In genomic region chr15:79934776-79935175, GRCm38 (mm10) we compare ENCODE assay signal across 10 mouse cellular contexts. TPM values are rescaled to one million over a fixed set of nuclear protein-coding genes. Genes with fewer than 3 reads are reported as not detected.
DNase-seq lines count a peak whose midpoint lies in the region; ATAC-seq and TF ChIP-seq lines count a peak whose summit lies in the region.
"Had no signal": no experiment of that assay in that cellular context is flagged by ENCODE, and none has a peak within 500 bp of the region (broad histone marks: within the 10 kb centered on the region; RNA-seq: fewer than 3 reads in every experiment).

No protein-coding gene starts in this region.

- under 1% methylated on average over 10 of the region's 10 CpGs for WGBS in forebrain, embryonic 11.5 days
- WGBS in midbrain, embryonic 12.5 days, result 4% methylated on average over 10 of the region's 10 CpGs

- H3K9me3 ChIP-seq in forebrain, embryonic 11.5 days (ENCODE audit: control insufficient read depth, low read length), result no peaks in the 10 kb centered on the region
- no peaks in the 10 kb centered on the region for H3K9me3 ChIP-seq in midbrain, embryonic 12.5 days
- H3K9me3 ChIP-seq: liver, embryonic 15.5 days had no signal

- DNase-seq in gastrocnemius, adult 2 months, result peak; percentile 8
- DNase-seq in gastrocnemius, adult 8-10 months (ENCODE audit: low spot score in 2 of 2), result no peak
- peak; percentile 87 for DNase-seq in ES-CJ7 (ENCODE audit: low read depth, low spot score)
- peak; percentile 65 for DNase-seq in forebrain, embryonic 11.5 days (ENCODE audit: low spot score)
- DNase-seq in heart, postnatal 14 days, result no peak
- no peak for DNase-seq in heart, adult 18-20 months
- DNase-seq in adrenal gland, postnatal 25 days, result no peak

- no peak overlapping the region for H3K27ac ChIP-seq in gastrocnemius, adult 2 months
- no peak overlapping the region for H3K27ac ChIP-seq in forebrain, embryonic 11.5 days (ENCODE audit: low read depth, low read length)
- H3K27ac ChIP-seq in midbrain, embryonic 12.5 days (replicated peaks), result no peak overlapping the region
- H3K27ac ChIP-seq: liver, embryonic 15.5 days had no signal

- peaks cover 9% of the 10 kb centered on the region for H3K4me1 ChIP-seq in forebrain, embryonic 11.5 days (replicated peaks; ENCODE audit: control insufficient read depth, insufficient read depth, low read length)
- H3K4me1 ChIP-seq in midbrain, embryonic 12.5 days, result peaks cover 32% of the 10 kb centered on the region

- no peak for TF ChIP-seq CTCF in gastrocnemius, adult 2 months (IDR thresholded peaks at IDR 0.05)

- peaks cover 18% of the 10 kb centered on the region for H3K27me3 ChIP-seq in forebrain, embryonic 11.5 days (ENCODE audit: control insufficient read depth, insufficient read depth, low read length)
- peaks cover 36% of the 10 kb centered on the region for H3K27me3 ChIP-seq in midbrain, embryonic 12.5 days

- ATAC-seq in forebrain, embryonic 11.5 days (replicated peaks; ENCODE audit: low FRiP score), result no peak
- ATAC-seq in midbrain, embryonic 12.5 days (ENCODE audit: low FRiP score, low read depth), result no peak; the same call in 1 of the 2 replicates

- H3K9ac ChIP-seq in forebrain, embryonic 11.5 days (ENCODE audit: low read length), result 0 out of 2 replicates have a peak overlapping the region, but pooled peaks have one; percentile 5
- no peak overlapping the region for H3K9ac ChIP-seq in midbrain, embryonic 12.5 days (replicated peaks)
- H3K9ac ChIP-seq: liver, embryonic 15.5 days had no signal

- no peak overlapping the region for H3K4me3 ChIP-seq in gastrocnemius, adult 2 months
- H3K4me3 ChIP-seq in forebrain, embryonic 11.5 days (ENCODE audit: low read depth, low read length), result no peak overlapping the region
- no peak overlapping the region for H3K4me3 ChIP-seq in midbrain, embryonic 12.5 days
- H3K4me3 ChIP-seq: erythroblast, embryonic 14.5 days; liver, embryonic 15.5 days had no signal

- intact Hi-C loops in gastrocnemius, adult 2 months (cut with DNase I), result loop anchor here (10.0 kb wide), 1 partner anchor 770 kb away; no protein-coding TSS in a partner anchor
- intact Hi-C loops in heart, postnatal 14 days (cut with DNase I), result loop anchor here (5.0 kb wide), 1 partner anchor 102 kb away; the partner anchor contains the start of genes Cbx6 and Npcd

- H3K36me3 ChIP-seq in forebrain, embryonic 11.5 days (ENCODE audit: control insufficient read depth, insufficient read depth, low read length), result no peaks in the 10 kb centered on the region
- no peaks in the 10 kb centered on the region for H3K36me3 ChIP-seq in midbrain, embryonic 12.5 days
- H3K36me3 ChIP-seq: liver, embryonic 15.5 days had no signal

- peak overlapping the region; percentile 35; the same call in 1 of the 2 replicates for H3K4me2 ChIP-seq in forebrain, embryonic 11.5 days (ENCODE audit: low read depth, low read length, severe bottlenecking)
- H3K4me2 ChIP-seq in midbrain, embryonic 12.5 days (replicated peaks), result peak overlapping the region; percentile 47
- H3K4me2 ChIP-seq: liver, embryonic 15.5 days had no signal

RNA-seq across cellular contexts. Expression of gene Cbx7, which starts 36.1 kb away (rescaled TPM):
- total RNA-seq in gastrocnemius, adult 2 months (2021), result 10 to 100 TPM; 18.9 to 19.6 TPM
- total RNA-seq in gastrocnemius, adult 8-10 months (2022), result 10 to 100 TPM; 19.1 to 26.4 (median 20.8) TPM
- 2.5 and 3.3 TPM in 2 replicates for polyA plus RNA-seq in forebrain, embryonic 11.5 days (2014; fragmentation: Nextera tagmentation; extraction: Ambion mirVana)
- polyA plus RNA-seq in midbrain, embryonic 12.5 days (2016; fragmentation: Nextera tagmentation; extraction: Ambion mirVana), result 4.2 and 5.6 TPM in 2 replicates
- total RNA-seq in heart, postnatal 14 days (2021), result 1 to 10 TPM; 3.6 to 7.8 TPM
- 10 to 100 TPM; 17.8 to 29.8 TPM for total RNA-seq in heart, adult 18-20 months (2021)
- 15.7 and 22.4 TPM in 2 replicates for total RNA-seq in adrenal gland, postnatal 25 days (2021)

RNA-seq across cellular contexts. Expression of gene Apobec3, which starts 43.3 kb away (rescaled TPM):
- 1 to 10 TPM; 2.4 to 2.6 TPM for total RNA-seq in gastrocnemius, adult 2 months (2021)
- total RNA-seq in gastrocnemius, adult 8-10 months (2022), result 1 to 10 TPM; 1.4 to 2.4 (median 2.0) TPM
- polyA plus RNA-seq in forebrain, embryonic 11.5 days (2014; fragmentation: Nextera tagmentation; extraction: Ambion mirVana), result 10.0 and 10.6 TPM in 2 replicates
- polyA plus RNA-seq in midbrain, embryonic 12.5 days (2016; fragmentation: Nextera tagmentation; extraction: Ambion mirVana), result 5.1 and 6.9 TPM in 2 replicates
- total RNA-seq in heart, postnatal 14 days (2021), result 10 to 100 TPM; 13.0 to 14.4 TPM
- 10 to 100 TPM in 1 of 2 experiments, 1 to 10 TPM in 1; 6.8 to 10.6 TPM for total RNA-seq in heart, adult 18-20 months (2021)
- total RNA-seq in adrenal gland, postnatal 25 days (2021), result 17.5 and 25.0 TPM in 2 replicates

Comparison
In these comparisons a context has a peak if more than half of its experiments do, and no peak if none do; other contexts are left out.
1. DNase-seq: peak in gastrocnemius, adult 2 months (single experiment), ES-CJ7 (single experiment) and forebrain, embryonic 11.5 days (single experiment); none in gastrocnemius, adult 8-10 months (0 of 2), heart, postnatal 14 days (0 of 2), heart, adult 18-20 months (0 of 2) and adrenal gland, postnatal 25 days (single experiment).